Mouse (Mus musculus) frontal cortex, adult 2 months (tissue): Measurements from ENCODE around the gene Pkp1. TPM values are rescaled to one million over a fixed set of nuclear protein-coding genes. Genes with fewer than 3 reads are reported as not detected.
A peak's percentile ranks its signal among the peaks of the same experiment; 100 is the strongest.

Source experiments
- DNase-seq, 2 experiments: peaks; one replicate each; pipeline ENCODE4 v3.0.0; 2022; ENCODE audit warnings: low spot score in 1 of 2; ENCODE audit errors: extremely low spot score in 1 of 2
- polyA plus RNA-seq: library from polyadenylated mRNA; depleted of rRNA; stranded (reverse); fragments of >200 nt; gene quantifications from 2 replicates; pipeline ENCODE4 v1.2.3, GENCODE M21; 2012; rRNA removed

The Pkp1 gene
- polyA plus RNA-seq: 0.24 and 0.40 TPM in 2 replicates

DNA sequence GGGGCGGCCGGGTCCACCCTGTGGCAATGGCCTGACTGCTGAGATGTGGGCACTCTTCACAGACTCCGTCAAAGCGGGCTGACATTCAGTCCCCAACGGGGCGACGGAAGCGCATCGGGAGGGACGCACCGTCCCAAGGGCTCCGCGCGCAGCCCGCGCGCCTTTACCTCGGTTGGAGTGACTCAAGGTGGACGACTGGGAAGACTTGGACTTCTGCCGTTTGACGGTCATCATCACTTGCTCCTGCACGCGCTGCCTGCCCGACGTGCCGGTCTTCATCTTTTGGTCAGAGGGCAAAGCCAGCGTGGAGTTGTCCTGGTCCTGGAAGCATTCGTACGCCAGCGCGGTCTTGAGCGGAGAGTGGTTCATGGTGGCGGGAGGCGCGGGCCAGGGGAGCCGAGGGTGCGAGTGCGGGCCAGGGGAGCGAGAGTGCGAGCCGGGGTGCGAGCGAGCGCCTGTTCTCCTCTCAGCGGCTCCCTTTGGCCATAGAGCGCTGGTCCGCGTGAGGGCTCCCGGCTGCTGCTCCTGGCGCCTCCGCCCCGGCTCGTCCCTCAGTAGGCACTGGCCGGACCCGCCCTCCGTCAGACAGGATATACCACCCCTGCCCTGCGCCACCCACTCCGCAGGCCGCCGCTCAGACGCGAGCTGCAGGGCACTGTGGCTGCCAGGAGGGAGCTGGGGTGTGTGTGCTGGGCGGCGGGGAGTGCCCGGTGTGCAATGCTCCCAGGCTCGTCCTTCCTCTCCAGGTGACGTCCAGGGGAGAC is at the start of gene Pkp1:
Pkp1 (minus strand) TSS at position 564 of the 764 bp plus-strand sequence.
- DNase-seq: no peak

DNA sequence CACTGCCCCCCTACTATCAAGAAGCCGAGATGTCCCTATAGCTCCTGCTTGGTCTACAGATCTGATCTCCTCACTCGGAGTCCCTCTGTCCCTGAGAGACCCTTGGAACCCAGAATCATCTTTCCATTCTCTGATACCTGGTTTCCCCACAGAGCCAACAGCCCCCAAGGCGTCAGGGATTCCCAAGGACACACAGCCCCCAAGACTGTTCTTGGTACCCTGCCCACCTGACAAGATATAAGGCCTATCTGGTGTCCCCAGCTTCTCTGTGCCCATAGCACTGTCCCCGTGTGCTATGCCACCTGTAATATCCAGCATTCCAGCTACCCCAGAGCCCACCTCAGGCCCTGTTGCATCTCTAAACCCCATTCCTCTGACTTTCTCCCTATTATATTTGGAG is 48.7 kb upstream of the Pkp1 start:
- DNase-seq: no peak

DNA sequence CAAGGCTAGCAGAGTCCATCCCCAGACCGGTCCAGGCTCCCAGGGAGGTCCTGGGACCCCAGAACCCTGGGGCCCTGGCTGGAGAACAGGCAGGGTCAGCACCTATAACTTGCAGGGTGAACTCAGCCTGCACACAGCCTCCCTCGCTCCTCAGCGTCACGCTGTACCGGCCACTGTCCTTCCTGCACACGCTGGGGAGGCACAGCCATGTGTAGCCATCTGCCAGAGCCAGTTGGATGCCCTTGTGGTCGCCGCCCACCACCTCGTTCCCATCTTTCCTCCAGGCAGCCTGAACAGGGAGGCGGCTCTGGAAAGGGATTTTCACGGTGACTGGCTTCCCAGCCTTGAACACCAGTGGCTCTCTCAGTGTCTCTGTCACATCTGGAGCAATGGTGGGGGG is 45.6 kb upstream of the Pkp1 start:
- peak in 1 of 2 experiments; percentile 44 for DNase-seq

DNA sequence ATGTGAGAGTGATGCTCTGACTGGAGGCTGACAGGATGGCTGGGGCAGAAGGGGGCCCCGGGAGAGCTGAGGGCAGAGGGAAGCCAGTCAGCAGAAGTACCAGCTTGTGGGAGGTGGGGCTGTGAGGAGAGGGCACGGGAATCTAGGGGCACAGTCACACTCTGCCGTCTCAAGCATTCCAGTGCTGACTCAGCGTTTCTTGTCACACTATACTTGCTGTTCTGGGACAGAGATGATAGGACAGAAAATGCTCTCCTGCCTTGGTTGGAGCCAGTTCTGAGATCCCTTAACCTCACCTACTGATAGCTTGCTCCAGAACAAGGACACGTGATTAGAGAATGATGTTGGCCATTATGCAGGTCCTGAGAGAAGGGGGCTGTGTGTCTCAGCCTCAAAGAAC is 44.2 kb upstream of the Pkp1 start:
- no peak for DNase-seq

DNA sequence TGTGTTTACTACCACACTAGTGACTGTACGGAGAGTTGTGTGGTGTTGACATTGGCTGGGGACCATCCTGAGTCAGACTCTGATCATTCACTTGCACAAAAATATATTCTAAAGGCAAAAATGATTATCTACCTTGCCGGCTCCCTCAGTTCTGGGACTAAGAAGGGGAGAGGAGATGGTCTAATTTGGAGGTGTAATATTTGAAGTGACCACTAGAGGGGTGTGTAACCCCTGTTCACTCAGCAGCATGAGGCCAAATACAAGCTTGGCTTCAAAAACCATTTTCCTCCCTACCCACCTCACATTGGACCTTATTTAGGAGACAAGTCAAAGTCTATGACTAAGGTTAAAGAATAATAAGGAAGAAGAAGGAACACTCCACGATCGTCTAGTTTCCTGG is 39.5 kb upstream of the Pkp1 start:
- peak in 1 of 2 experiments; percentile 82 for DNase-seq

DNA sequence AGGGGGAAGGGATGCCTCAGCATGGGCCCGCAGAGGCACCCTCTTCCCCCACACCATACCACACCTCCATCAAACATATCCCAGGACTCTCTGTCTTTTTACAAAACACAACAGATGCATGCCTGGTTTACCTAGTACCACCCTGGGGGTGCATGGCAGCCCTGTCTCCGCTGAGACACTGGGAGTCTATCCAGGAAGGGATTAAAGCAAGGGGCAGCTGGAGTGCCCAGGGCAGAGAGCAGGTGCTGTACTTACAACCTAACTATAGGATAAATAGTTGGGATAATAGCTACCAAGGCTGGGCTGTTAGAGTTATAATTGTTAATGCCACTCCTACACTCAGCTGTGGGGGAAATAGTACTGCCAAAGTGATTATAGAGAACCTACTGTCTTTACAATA is 29.9 kb upstream of the Pkp1 start:
- no peak for DNase-seq

DNA sequence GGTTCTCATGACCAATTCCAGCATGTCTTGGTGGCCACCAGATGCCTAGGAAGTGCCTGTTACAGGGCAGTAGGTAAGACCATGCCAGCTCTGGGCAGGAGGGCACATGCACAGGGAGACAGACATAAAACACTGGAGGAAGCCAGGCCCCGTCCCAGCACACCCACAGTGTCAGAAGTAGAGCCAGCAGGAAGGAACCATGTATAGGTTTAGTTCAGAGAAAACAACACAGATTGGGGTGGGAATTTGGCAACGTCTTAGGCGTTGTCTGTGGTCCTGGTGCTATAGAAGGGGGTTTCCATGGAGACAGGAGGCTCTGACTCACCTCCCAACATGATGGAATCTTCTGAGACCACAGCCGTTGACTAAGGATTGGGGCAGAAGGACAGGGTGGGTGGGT is 27.2 kb upstream of the Pkp1 start:
- peak; percentile 56 to 67 for DNase-seq

DNA sequence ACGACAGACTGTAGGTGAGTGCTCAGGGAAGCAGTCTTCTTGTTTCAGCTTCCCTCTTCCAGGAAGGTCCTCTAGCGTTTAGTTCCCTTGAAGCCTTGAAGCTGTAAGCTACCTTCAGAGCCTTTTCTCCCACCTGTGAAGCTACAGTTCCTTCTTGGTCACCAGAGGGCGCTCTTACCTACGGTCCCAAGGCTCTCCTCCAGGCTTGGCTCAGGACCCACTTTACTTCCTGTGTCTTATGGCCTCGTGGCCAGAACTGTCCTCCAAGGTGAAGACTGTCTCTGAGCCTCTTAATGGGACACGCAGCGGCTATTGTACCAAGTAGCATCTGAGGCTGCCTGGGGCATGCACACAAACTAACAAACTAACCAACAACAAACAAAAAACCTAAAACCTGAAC is 26.7 kb upstream of the Pkp1 start:
- peak in 1 of 2 experiments; percentile 63 for DNase-seq

DNA sequence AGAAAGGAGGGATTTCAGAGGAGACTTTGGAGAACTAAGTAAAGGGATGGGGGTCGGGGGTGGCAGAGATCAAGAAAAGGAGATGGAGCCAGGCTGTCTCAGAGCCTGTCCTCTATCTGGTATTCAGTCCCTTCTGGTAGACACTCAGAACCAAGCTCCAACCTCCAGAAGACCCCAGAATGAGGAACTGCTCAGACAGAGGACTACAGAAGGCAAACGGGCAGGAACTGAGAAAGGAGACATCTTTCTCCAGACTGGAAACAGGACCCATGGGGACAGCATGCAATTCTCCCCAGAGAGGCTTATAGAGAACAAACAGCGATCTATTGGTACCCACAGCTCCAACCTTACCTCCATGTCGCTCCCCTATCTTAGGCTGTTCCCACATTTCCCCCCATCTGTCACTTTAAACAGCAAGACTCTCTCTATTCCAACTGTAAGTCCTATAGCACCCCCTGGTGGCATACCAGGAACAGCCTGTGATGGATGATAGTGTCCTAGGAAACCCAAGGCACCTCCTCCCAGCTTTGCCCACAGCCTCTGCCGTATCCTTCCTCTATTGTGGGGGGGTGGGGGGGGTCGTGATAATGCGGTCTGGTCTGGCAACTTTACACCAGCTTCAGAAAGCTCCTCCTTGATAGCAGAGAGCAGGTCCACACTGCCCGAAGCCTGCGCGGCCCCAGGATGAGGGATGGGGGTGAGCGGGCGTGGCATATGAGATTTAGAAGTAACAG is 25.7 kb upstream of the Pkp1 start:
- DNase-seq: peak; percentile 70 to 96

DNA sequence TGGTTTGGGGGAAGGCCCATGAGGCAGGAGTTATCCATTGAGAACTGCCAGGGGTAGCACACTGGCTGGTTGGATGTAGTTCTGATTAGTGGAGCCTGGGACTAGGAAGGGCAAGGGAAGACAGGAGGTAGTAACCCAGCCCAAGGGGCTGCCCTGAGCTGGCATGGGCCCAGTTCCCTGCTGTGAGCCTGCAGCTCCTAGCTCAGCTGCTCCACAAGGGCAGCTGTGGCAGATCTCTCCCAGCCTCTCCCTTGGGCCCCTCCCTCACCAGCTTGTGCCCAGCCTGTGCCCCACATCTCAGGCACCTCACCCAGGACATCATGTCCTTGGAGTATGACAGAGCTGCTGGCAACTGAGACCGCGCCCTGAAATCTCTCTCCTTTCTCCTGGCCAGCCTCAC is 24.7 kb upstream of the Pkp1 start:
- DNase-seq: no peak

DNA sequence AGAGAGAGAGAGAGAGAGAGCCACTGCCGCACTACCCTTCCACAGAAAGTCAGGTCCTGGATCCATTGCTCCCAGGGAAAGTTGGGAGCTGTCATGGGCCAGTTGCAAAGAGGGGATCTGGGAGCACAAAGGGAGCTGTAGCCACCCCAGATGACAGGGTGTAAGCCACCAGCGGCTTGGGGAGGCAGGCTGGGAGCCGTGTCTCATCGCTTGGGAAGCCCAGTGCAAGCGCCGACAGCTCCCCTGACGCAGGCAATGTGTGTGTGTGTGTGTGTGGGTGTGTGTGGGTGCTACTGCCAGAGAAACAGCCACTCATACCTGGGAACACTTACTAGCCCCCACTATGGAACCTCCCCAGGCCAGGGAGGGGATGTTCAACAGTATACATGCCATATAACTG is 23.1 kb upstream of the Pkp1 start:
- no peak for DNase-seq

DNA sequence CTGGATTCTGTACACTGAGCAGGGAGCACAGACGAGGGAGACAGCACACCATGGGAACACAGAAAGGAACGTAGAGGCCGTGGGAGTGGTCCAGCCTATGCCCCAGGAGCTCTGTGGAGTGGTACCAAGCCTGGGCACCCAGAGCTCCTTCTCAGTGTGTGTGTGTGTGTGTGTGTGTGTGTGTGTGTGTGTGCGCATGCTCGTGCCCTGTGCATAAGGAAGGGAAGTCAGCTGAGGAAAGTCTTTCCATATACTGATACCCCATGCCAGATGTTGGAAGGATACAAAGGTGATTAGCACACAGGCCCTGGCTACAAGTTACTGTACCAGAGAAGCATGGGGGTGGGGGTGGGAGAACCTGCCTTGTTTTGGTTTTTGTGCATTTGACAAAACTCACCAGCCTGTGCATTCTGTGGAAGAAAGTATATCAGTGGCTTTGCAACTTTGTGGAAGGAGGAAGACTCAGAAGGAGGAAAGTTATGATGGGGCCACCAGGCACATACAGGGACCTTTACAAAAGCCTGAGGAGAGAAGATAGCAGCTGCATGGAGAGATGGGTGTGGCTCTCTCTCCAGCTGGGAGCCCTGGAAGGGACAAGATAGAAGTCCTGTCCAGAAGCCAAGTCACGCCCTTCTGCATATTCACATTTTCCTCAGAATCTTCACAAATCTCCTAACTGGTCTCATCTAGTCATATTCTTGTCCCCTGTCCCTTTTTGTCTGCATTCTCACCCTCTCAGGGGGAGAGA is 22.4 kb upstream of the Pkp1 start:
- DNase-seq: no peak

DNA sequence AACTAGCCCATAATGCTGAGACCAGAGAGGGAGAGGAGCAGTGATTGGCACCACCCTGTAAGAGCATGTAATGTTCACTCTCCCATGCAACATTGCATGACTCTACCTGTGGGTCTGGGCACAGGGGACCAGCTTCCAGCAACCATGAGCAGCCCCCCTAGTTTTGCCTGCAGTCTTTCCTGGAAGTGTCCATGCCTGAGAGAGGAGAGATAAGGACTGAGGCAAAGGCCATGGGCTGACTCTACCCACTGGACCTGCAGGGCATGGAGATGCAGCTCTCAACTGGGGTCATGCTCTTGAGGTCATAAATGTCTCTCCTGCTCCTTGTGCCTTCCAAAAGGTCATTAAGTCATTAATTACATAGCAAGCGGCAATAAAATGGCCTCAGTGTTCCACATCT is 17.1 kb upstream of the Pkp1 start:
- DNase-seq: no peak

DNA sequence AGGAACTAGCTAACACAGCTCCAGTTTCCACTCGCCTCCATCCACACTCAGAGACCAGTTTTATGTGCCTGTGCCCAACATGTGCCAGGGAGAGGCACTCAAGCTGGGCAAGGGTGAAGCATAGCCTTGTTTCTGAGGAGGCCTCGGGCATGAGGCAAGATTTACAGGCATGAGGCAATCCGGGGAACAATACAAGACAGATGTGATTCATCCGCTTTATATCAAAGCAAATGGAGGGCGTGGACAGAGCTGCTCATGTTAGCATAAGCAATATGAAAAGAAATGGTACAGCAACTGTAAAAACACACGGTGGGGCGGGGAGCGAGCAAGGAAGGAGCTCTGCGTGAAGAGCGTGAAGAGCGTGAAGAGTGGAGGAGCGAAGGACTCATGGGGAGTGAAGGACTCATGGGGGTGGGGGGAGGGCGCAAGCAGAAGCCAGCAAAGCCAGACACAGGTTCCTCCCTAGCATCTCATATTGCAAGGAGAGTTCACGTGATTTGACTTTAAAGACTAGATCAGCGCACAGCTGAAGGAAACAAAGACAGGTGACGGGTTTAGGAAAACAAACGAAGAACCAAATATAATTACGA is 14.8 kb upstream of the Pkp1 start:
- DNase-seq: no peak

DNA sequence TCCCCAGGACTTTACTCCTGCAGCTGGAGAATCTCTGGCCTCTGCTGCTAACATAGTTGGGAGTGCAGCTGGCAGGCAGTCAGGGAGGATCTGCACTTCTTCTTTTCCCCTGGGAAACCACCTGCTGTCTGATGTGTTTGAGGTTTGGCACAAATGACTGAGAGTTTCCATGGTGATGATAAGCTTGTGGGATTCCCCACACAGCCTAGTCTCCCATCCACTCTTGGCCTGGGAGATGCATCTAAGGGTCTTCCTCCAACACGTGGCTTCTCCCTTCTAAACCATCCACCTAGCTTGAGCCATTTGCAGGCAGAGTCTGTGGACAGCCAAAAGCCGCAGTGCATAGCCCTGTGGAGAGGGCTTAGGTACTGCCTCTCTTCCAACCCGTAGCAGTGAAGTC is 10.9 kb upstream of the Pkp1 start:
- peak in 1 of 2 experiments; percentile 45 for DNase-seq

DNA sequence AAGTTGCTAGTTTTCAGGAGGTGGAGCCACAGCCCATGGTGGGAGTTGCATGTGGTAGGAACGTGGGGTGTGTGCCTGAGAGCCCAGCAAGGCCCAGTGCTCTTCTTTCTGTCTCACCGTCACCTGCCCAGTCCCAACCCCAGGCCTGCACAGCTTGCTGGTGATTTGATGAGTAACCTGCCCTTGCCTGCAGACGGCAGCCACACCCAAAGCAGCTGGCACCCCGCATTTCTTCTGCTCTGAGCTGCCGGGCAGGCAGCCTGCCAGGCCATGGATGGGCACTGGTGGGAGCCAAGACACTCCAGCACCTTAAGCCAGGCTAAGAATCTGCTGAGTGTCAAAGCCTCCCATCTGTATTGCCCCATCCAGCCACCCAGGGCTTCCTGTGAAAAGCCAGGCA is 6.8 kb upstream of the Pkp1 start:
- DNase-seq: no peak

DNA sequence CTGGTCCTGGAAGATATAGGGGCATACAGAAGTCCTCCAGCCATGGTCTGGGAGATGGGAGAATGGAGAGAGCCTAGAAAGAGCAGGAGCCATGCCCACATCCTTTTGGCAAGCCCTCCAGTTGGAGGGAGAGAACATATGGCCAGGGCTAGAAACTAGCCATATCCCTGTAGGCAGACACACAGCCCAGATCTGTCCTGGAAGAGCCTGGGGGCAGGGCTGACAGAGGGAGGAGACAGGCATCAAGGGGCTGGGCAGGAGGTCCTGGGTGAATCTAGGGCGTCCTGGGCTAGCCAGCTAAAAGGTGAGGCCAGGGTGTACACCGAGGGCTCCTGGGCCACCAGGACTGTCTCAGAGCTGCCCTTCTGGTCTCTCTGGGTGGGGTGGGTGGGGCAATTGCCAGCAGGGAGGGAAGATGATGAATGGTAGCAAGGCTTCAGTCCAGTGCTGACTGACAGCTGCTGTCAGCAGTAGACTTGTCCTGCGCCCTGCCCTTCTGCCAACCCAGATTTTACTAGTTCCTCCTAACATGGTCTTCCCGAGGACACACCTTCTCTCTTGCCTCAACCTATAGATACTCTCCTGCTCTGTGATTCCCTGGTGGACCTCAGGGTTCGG is 5.5 kb upstream of the Pkp1 start:
- no peak for DNase-seq

DNA sequence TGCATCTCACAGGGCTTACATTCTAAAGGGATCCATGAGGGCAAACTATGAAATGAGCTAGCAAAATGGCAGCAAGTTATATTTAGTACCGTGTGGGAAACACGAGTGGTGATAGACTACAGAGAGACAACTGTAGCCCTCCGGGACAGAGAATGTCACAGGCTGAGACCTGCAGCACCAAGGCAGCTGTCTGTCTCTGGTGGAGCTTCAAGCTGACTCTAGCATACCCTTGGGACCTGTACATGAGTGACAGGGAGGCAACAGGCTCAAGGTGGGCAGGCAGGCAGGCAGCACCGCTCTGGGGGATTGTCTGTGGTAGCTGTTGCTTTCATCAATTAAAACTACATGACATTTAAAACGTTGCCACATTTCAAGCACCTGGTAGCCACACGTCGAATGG is 4.2 kb upstream of the Pkp1 start:
- no peak for DNase-seq

DNA sequence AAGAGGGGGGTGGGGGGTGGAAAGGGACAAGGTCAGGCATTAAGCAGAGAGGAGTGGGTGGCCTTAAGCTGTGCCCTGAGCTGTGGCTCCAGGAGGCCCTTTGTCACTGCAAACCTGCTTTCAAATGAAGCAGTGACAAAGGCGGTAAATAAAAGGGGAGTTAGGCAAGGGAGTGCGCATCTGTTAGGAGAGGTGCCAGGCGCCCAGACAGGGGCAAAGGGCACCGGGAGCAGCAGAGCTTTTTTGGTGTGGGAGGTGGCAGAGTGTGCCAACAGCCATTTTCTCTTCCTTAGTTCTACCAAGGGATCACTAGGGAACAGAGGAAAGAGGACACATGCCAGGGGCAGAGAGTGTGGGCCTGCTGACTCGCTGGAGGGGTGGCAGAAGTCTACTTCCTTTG is 1.8 kb downstream of the Pkp1 start:
- DNase-seq: no peak

DNA sequence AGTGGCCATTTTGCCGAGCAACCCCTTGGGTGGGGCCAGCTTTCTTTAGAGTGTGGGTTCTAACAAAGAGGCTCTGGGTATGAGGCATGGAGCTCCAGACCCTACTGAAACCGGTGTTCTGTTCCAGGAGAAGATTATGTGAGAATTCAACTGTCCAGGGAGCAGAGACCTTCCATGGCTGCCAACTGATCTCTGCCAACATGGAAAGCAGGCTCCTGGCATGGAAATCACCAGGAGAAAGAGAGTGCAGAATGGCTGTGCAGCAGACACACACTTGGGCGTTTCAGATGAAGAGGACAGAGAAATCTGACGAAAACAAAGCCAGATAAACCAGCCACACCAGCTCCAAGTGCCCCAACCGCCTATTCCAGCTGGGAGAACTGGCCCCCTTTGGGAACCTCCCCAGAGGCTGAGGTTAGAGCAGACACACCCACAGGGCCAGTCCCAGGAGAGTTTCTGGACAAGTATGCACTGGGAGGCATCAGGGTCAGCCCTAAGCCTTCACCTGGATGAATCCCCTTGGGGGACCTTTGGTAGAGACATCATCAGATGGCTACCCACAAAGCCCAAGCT is 2.4 kb downstream of the Pkp1 start:
- no peak for DNase-seq
